Mouse (Mus musculus) embryonic fibroblast, embryonic 13.5 days (primary cell): ENCODE results near the gene Brms1.

Experiments used
- CTCF ChIP-seq: IDR thresholded peaks from 2 replicates; pipeline ENCODE4 v1.5.1; 2011; ENCODE audit warnings: mild to moderate bottlenecking, control low read depth, low read length, moderate library complexity, borderline replicate concordance; ENCODE audit not compliant: insufficient read depth
- POLR2A ChIP-seq: IDR thresholded peaks from 2 replicates; pipeline ENCODE4 v1.6.1; 2011; ENCODE audit warnings: low read depth, mild to moderate bottlenecking, control low read depth, low read length, moderate library complexity

DNA sequence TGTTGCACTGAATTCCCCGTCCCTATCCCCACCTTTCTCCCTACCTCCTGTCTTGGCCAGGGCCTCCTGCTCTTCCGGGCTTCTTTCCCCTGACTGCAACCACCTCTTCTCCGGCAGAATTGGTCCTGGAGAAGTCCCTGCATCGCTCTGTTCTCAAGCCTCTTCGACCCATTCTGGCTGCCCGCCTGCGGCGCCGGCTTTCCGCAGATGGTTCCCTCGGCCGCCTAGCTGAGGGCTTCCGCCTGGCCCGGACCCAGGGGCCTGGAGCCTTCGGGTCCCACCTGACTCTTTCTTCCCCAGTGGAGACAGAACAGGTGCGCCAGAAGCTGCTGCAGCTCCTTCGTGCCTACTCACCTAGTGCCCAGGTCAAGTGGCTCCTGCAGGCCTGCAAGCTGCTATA lies 11.7 kb downstream of the Brms1 start:
- TF ChIP-seq CTCF (no peak), POLR2A (no peak)
